Mouse (Mus musculus) heart, embryonic 13.5 days (tissue): Measurements from ENCODE around the gene Iqcb1. TPM values are rescaled to one million over a fixed set of nuclear protein-coding genes. Genes with fewer than 3 reads are reported as not detected.
"Not testable (repeated sequence)": the region's sequence is repeated elsewhere in the genome, so short reads cannot be mapped to it uniquely, and the experiment has no call there.

Experiments used
- ATAC-seq: fragments of 200-750 bp; cut with Nextera tagmentation; 2 replicates; pipeline ENCODE4 v1.8.0; 2017; ENCODE audit warnings: moderate TSS enrichment; ENCODE audit not compliant: insufficient number of reproducible peaks, low FRiP score, low TSS enrichment; ENCODE audit errors: extremely low read depth
- H3K27ac ChIP-seq: fragments of 300-500 bp; sonication (generic); replicated peaks from 2 replicates; pipeline ENCODE4 v1.5.1; 2015; ENCODE audit warnings: moderate library complexity, mild to moderate bottlenecking, inconsistent platforms
- H3K27me3 ChIP-seq: fragments of 300-500 bp; sonication (generic); replicated peaks from 2 replicates; pipeline ENCODE4 v1.6.1; 2015; ENCODE audit warnings: mild to moderate bottlenecking, inconsistent platforms
- H3K36me3 ChIP-seq: fragments of 300-500 bp; sonication (generic); 2 replicates; pipeline ENCODE4 v1.6.1; 2015; ENCODE audit warnings: mild to moderate bottlenecking, inconsistent platforms
- H3K4me1 ChIP-seq: fragments of 300-500 bp; sonication (generic); 2 replicates; pipeline ENCODE4 v1.6.1; 2015; ENCODE audit warnings: inconsistent platforms
- H3K4me2 ChIP-seq: fragments of 300-500 bp; sonication (generic); 2 replicates; pipeline ENCODE4 v1.6.1; 2015; ENCODE audit warnings: inconsistent platforms, mild to moderate bottlenecking, moderate library complexity
- H3K4me3 ChIP-seq: fragments of 300-500 bp; sonication (generic); 2 replicates; pipeline ENCODE4 v1.5.1; 2015; ENCODE audit warnings: moderate library complexity, mild to moderate bottlenecking, inconsistent platforms
- H3K9ac ChIP-seq: fragments of 300-500 bp; sonication (generic); 2 replicates; pipeline ENCODE4 v1.6.1; 2015; ENCODE audit warnings: inconsistent platforms, mild to moderate bottlenecking, moderate library complexity
- H3K9me3 ChIP-seq: fragments of 300-500 bp; sonication (generic); 2 replicates; pipeline ENCODE4 v1.6.1; 2016; ENCODE audit warnings: inconsistent platforms
- WGBS: fragments of 180-500 bp; shearing (Covaris S2); methylation state at CpG from one replicate; pipeline ENCODE4 v1.1.7; 2015; ENCODE audit warnings: mixed read lengths; 5-methylcytosine and 5-hydroxymethylcytosine counted together
- polyA plus RNA-seq: library from polyadenylated mRNA; unstranded; fragments of >200 nt; fragmentation: Nextera tagmentation; extraction: Ambion mirVana; gene quantifications from 2 replicates; pipeline ENCODE4 v1.2.1, GENCODE M21; 2015

Gene Iqcb1
- polyA plus RNA-seq, 1 experiment from 2014 or later: 28.9 TPM

- WGBS: 19% methylated on average over 7 of the region's 7 CpGs
- Histone ChIP-seq H3K9me3 (no peaks in the 10 kb centered on the region), H3K4me3 (no peak overlapping the region), H3K9ac (no peak overlapping the region), H3K27ac (no peak overlapping the region), H3K36me3 (no peaks in the 10 kb centered on the region), H3K27me3 (no peaks in the 10 kb centered on the region), H3K4me1 (peaks cover 6% of the 10 kb centered on the region; the same call in 1 of the 2 replicates), H3K4me2 (no peak overlapping the region)
- ATAC-seq: no peak
Measured at GRCm38 (mm10) chr16:36817321-36817926, 10.8 kb upstream of the Iqcb1 start.

GRCm38 (mm10) chr16:36820016-36820415, 8.2 kb upstream of the Iqcb1 start:
- H3K4me3 ChIP-seq: no peak overlapping the region
- no peaks in the 10 kb centered on the region for H3K27me3 ChIP-seq
- H3K9ac ChIP-seq: no peak overlapping the region
- H3K36me3 ChIP-seq: no peaks in the 10 kb centered on the region
- H3K4me2 ChIP-seq: no peak overlapping the region
- H3K27ac ChIP-seq: no peak overlapping the region
- WGBS: 59% methylated on average over 6 of the region's 6 CpGs
- no peaks in the 10 kb centered on the region for H3K9me3 ChIP-seq
- H3K4me1 ChIP-seq: peaks cover 6% of the 10 kb centered on the region; the same call in 1 of the 2 replicates
- ATAC-seq: no peak

- H3K27ac ChIP-seq: no peak overlapping the region
- no peak overlapping the region for H3K9ac ChIP-seq
- no peak overlapping the region for H3K4me3 ChIP-seq
- no peak overlapping the region for H3K4me2 ChIP-seq
- H3K36me3 ChIP-seq: no peaks in the 10 kb centered on the region
- WGBS: 60% methylated on average over 3 of the region's 3 CpGs
- no peaks in the 10 kb centered on the region for H3K27me3 ChIP-seq
- ATAC-seq: no peak
- H3K4me1 ChIP-seq: peaks cover 6% of the 10 kb centered on the region; the same call in 1 of the 2 replicates
- H3K9me3 ChIP-seq: no peaks in the 10 kb centered on the region
Measured at GRCm38 (mm10) chr16:36820747-36821146, 7.4 kb upstream of the Iqcb1 start.

GRCm38 (mm10) chr16:36821474-36821873, 6.7 kb upstream of the Iqcb1 start:
- H3K4me3 ChIP-seq: no peak overlapping the region
- no peak overlapping the region for H3K27ac ChIP-seq
- no peak for ATAC-seq
- H3K9me3 ChIP-seq: no peaks in the 10 kb centered on the region
- no peaks in the 10 kb centered on the region for H3K27me3 ChIP-seq
- WGBS: 7% methylated on average over 3 of the region's 3 CpGs
- no peak overlapping the region for H3K9ac ChIP-seq
- H3K4me1 ChIP-seq: peaks cover 6% of the 10 kb centered on the region; the same call in 1 of the 2 replicates
- H3K36me3 ChIP-seq: no peaks in the 10 kb centered on the region
- no peak overlapping the region for H3K4me2 ChIP-seq

GRCm38 (mm10) chr16:36827611-36828053, 553 bp upstream of the Iqcb1 start:
- H3K27ac ChIP-seq: no peak overlapping the region
- H3K27me3 ChIP-seq: no peaks in the 10 kb centered on the region; the same call in 1 of the 2 replicates
- H3K36me3 ChIP-seq: no peaks in the 10 kb centered on the region
- H3K4me3 ChIP-seq: peak overlapping the region; percentile 83
- H3K4me2 ChIP-seq: peak overlapping the region; percentile 81
- peak overlapping the region; percentile 93 for H3K9ac ChIP-seq
- peaks cover 9% of the 10 kb centered on the region; the same call in 1 of the 2 replicates for H3K4me1 ChIP-seq
- no peaks in the 10 kb centered on the region for H3K9me3 ChIP-seq
- 0 out of 2 replicates have a peak, but pooled peaks have one; percentile 24 for ATAC-seq
- 3% methylated on average over 11 of the region's 11 CpGs for WGBS

- H3K4me2 ChIP-seq: peak overlapping the region; percentile 81
- peak overlapping the region; percentile 83 for H3K4me3 ChIP-seq
- H3K27me3 ChIP-seq: no peaks in the 10 kb centered on the region; the same call in 1 of the 2 replicates
- H3K4me1 ChIP-seq: peaks cover 9% of the 10 kb centered on the region; the same call in 1 of the 2 replicates
- ATAC-seq: no peak
- no peak overlapping the region for H3K27ac ChIP-seq
- H3K9ac ChIP-seq: peak overlapping the region; percentile 93
- WGBS: 8% methylated on average over 11 of the region's 11 CpGs
- H3K9me3 ChIP-seq: no peaks in the 10 kb centered on the region
- no peaks in the 10 kb centered on the region for H3K36me3 ChIP-seq
Measured at GRCm38 (mm10) chr16:36828820-36829219, 635 bp downstream of the Iqcb1 start.

- 86% methylated on average over 1 of the region's 1 CpGs for WGBS
- H3K4me1 ChIP-seq, H3K27me3 ChIP-seq, ATAC-seq, H3K27ac ChIP-seq, H3K4me3 ChIP-seq, H3K9ac ChIP-seq, H3K4me2 ChIP-seq, H3K9me3 ChIP-seq: not testable (repeated sequence)
- peaks cover 36% of the 10 kb centered on the region for H3K36me3 ChIP-seq
Measured at GRCm38 (mm10) chr16:36846894-36847293, 18.7 kb downstream of the Iqcb1 start.

GRCm38 (mm10) chr16:36851202-36851601, 23.0 kb downstream of the Iqcb1 start:
- Histone ChIP-seq H3K27me3 (no peaks in the 10 kb centered on the region), H3K9ac (no peak overlapping the region), H3K4me2 (no peak overlapping the region), H3K9me3 (no peaks in the 10 kb centered on the region), H3K36me3 (peaks cover 46% of the 10 kb centered on the region), H3K4me3 (no peak overlapping the region), H3K4me1 (no peaks in the 10 kb centered on the region), H3K27ac (no peak overlapping the region)
- ATAC-seq: no peak
- 90% methylated on average over 3 of the region's 3 CpGs for WGBS

- no peaks in the 10 kb centered on the region for H3K27me3 ChIP-seq
- WGBS: 76% methylated on average over 3 of the region's 3 CpGs
Measured at GRCm38 (mm10) chr16:36863585-36863984, 35.4 kb downstream of the Iqcb1 start.

GRCm38 (mm10) chr16:36869442-36869841, 41.3 kb downstream of the Iqcb1 start:
- H3K27me3 ChIP-seq: no peaks in the 10 kb centered on the region
- no peak overlapping the region for H3K9ac ChIP-seq
- H3K9me3 ChIP-seq: no peaks in the 10 kb centered on the region
- no peak overlapping the region for H3K4me2 ChIP-seq
- H3K27ac ChIP-seq: no peak overlapping the region
- WGBS: 92% methylated on average over 2 of the region's 2 CpGs
- peaks cover 7% of the 10 kb centered on the region for H3K4me1 ChIP-seq
- ATAC-seq: no peak
- no peak overlapping the region for H3K4me3 ChIP-seq
- peaks cover 58% of the 10 kb centered on the region for H3K36me3 ChIP-seq

More at GRCm38 (mm10) chr16:36863585-36863984, 35.4 kb downstream of the Iqcb1 start:
- no peaks in the 10 kb centered on the region for H3K4me1 ChIP-seq
- H3K4me2 ChIP-seq: no peak overlapping the region
- H3K4me3 ChIP-seq: no peak overlapping the region
- no peak for ATAC-seq
- H3K9me3 ChIP-seq: no peaks in the 10 kb centered on the region
- H3K27ac ChIP-seq: no peak overlapping the region
- H3K36me3 ChIP-seq: peaks cover 53% of the 10 kb centered on the region
- H3K9ac ChIP-seq: no peak overlapping the region

- WGBS: under 1% methylated on average over 43 of the region's 43 CpGs
- H3K4me3 ChIP-seq: peak within 1 kb of the TSS; percentile 96
- H3K36me3 ChIP-seq: peaks cover 25% of the 10 kb centered on the region
- no peaks in the 10 kb centered on the region for H3K9me3 ChIP-seq
- H3K9ac ChIP-seq: peak within 1 kb of the TSS; percentile 94
- peaks cover 37% of the 10 kb centered on the region for H3K4me1 ChIP-seq
- H3K4me2 ChIP-seq: peak within 1 kb of the TSS; percentile 82
- no peaks in the 10 kb centered on the region for H3K27me3 ChIP-seq
- peak within 1 kb of the TSS; percentile 81 for H3K27ac ChIP-seq
- ATAC-seq: peak; percentile 99
Measured at GRCm38 (mm10) chr16:36874583-36875275, 46.5 kb downstream of the Iqcb1 start, which contains the start of the genes Eaf2 and Golgb1. TSS of gene Eaf2 (minus strand) at chr16:36875003. TSS of gene Golgb1 (plus strand) at chr16:36875140.
